Mouse (Mus musculus): ENCODE results near the gene Zmynd10.

Zmynd10 gene

DNA sequence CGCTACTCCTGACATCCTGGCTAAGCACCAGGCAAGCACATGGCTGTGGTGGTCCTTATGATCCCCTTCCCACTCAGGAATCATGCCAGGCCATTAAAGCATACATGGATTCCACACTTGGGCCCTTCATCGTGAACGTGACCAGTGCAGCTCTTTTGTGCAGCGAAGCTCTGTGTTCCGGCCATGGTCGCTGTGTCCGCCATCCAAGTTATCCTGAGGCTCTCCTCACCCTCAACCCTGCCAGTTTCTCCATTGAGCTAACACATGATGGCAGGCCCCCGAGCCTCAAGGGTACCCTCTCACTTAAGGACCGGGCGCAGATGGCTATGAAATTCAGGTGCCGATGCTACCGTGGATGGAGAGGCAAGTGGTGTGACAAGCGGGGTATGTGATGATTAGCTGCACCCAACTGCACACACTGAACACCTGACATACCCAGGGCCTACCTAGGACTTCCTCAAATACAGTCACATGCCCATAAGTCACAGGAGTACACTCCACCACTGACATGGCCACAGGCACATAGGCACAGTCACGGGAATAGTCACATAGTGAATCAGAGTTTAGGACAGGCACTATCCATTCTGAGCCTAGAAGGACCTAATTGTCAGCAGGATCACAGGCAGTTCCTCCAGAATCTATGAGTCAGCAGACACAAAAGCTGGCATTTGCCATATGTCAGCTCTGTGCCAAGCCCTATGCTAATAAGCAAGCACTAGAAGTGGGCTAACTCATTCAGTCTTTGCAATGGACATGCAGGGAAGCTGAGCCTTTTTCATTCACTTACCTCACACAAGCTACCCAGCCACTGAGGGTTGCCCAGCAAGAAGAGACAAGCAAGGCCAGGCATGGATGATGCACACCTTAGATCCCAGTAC is 32.2 kb downstream of the Zmynd10 start:
- DNase-seq (ENCODE audit: low spot score in 2 of 2): no peak

- DNase-seq (ENCODE audit: low spot score in 2 of 2): peak; percentile 81 to 85
These were observed 33.6 kb downstream of the Zmynd10 start, which contains the start of gene Hyal3 for GRCm38 (mm10) chr9:107580501-107581317. Gene Hyal3 (plus strand): TSS chr9:107580818.

- DNase-seq (ENCODE audit: low spot score in 2 of 2): no peak
These were observed 34.5 kb downstream of the Zmynd10 start for GRCm38 (mm10) chr9:107581584-107581983.

- no peak for DNase-seq (ENCODE audit: low spot score in 2 of 2)
These were observed 35.5 kb downstream of the Zmynd10 start for GRCm38 (mm10) chr9:107582509-107583062.

DNA sequence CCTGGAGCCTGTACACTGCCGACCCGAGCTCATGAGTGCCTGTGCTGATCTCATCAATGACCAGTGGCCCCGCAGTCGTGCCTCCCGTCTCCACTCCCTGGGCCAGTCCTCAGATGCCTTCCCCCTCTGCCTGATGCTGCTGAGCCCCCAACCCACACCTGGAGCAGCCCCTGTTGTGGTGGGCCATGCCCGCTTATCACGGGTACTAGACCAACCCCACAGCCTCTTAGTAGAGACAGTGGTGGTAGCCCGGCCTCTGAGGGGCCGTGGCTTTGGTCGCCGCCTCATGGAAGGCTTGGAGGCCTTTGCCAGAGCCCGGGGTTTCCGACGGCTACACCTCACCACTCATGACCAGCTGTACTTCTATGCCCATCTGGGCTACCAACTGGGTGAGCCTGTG is 36.1 kb downstream of the Zmynd10 start:
- no peak for DNase-seq (ENCODE audit: low spot score in 2 of 2)

DNA sequence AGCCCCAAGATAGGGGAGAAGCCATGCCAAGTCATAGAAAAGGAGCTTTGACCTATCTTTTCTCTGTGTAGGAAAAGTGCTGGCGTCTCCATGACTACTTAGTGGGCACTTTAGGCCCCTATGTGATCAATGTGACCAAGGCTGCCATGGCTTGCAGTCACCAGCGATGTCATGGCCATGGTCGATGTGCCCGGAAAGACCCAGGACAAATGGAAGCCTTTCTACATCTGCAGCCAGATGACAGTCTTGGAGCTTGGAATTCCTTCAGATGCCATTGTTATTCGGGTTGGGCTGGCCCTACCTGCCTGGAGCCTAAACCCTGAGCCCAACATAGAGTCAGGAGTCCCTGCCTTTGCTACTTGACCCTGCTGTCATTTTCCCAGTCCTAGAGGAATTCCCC is 39.4 kb downstream of the Zmynd10 start:
- no peak for DNase-seq (ENCODE audit: low spot score in 2 of 2)

DNA sequence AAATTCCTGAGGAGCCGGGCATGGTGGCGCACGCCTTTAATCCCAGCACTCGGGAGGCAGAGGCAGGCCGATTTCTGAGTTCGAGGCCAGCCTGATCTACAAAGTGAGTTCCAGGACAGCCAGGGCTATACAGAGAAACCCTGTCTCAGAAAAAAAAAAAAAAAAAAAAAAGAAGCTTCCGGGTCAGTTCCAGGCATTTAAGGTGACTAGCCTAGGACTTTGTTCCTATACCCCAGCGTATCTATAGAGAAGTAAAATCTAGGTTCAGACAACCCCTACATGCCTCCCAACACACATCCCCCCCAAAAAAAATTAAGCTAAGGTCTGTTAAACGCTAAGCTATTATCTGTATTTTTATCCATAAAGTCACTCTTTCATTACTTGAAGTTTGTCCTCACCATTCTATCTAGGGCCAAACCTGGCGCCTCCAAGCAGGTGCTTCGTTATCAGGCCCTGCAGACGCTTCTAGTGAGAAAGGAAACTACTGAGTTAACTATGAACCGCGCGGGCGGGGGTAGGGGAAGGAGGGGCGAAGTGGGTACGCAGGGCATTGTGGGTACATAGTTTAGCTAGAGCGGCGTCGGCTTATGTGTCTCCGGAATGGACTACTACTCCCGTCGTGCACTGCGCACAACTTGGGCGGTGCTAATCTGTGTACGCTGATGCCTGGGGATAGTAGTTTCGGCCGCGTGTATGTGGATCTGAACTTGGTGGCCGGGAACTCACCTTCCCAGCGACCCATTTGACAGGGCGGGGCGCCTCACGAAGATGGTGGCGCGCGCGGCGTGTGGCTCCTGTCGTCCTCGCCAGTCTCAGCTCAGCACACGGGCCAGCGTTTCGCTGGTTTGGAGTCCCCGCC is 40.1 kb downstream of the Zmynd10 start, which contains the start of gene Ifrd2:
TSS of gene Ifrd2 (plus strand) at position 669 of the 859 bp plus-strand sequence.
- peak; percentile 97 to 98 for DNase-seq (ENCODE audit: low spot score in 2 of 2)

GRCm38 (mm10) chr9:107587833-107588639 is 40.9 kb downstream of the Zmynd10 start:
- peak in 1 of 2 experiments; percentile 48 for DNase-seq (ENCODE audit: low spot score in 2 of 2)

- DNase-seq (ENCODE audit: low spot score in 2 of 2): no peak
These were observed 43.1 kb downstream of the Zmynd10 start for GRCm38 (mm10) chr9:107590058-107590772.

DNA sequence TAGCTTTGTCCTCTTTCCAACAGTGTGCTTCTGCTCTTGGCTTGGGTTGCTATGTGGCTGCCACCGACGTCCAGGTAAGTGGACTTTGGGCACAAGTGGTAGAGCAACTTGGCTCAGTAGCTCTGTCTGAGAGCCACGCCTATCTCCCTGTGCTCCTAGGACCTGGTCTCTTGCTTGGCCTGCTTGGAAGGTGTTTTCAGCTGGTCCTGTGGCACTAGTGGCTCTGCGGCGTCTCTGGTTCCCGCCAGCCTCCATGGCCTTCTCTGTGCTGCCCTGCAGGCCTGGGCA is 43.6 kb downstream of the Zmynd10 start:
- DNase-seq (ENCODE audit: low spot score in 2 of 2): no peak

DNA sequence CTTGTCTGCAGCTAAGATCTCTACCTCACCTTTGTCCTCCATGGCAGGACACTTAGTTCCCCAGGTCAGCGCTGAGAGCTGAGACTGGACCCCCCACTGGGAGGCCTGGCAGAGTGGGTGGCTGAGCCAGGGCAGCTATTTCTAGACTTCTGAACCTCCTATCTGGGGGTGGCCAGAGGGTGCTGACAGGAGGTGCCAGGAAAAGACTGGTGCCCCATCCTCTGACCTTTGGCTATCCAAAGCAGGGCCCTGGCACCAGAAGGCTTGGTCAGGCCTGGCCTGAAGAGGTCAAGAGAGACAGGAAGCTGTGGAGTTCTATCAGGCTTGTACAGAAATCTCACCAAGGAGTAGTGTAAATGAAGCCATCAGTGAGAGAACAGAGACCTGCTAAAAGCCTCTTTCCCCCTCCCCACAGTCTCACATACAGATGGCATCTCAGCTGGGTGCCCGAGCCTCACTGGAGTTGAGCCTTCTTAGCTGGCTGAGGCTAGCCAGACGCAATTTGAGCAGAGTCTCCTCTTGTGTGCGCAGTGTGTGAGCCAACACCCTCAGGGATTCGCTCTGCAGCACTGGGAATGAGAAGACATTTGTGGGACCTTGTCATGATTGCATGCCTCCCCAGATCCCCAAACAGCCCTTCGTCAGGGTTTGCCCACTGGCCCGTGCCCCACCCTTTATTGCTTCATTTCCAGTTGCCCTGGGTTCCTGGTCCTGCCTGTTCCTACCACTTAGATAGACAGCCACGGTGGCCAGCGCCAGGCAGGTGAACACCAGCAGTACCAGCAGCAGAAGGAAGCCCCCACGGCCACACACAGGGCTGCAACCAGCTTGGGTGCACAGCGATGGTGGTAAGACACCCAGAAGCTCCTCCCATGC is 46.2 kb downstream of the Zmynd10 start:
- no peak for DNase-seq (ENCODE audit: low spot score in 2 of 2)

- no peak for DNase-seq (ENCODE audit: low spot score in 2 of 2)
These were observed 47.4 kb downstream of the Zmynd10 start for GRCm38 (mm10) chr9:107594281-107595062.

DNA sequence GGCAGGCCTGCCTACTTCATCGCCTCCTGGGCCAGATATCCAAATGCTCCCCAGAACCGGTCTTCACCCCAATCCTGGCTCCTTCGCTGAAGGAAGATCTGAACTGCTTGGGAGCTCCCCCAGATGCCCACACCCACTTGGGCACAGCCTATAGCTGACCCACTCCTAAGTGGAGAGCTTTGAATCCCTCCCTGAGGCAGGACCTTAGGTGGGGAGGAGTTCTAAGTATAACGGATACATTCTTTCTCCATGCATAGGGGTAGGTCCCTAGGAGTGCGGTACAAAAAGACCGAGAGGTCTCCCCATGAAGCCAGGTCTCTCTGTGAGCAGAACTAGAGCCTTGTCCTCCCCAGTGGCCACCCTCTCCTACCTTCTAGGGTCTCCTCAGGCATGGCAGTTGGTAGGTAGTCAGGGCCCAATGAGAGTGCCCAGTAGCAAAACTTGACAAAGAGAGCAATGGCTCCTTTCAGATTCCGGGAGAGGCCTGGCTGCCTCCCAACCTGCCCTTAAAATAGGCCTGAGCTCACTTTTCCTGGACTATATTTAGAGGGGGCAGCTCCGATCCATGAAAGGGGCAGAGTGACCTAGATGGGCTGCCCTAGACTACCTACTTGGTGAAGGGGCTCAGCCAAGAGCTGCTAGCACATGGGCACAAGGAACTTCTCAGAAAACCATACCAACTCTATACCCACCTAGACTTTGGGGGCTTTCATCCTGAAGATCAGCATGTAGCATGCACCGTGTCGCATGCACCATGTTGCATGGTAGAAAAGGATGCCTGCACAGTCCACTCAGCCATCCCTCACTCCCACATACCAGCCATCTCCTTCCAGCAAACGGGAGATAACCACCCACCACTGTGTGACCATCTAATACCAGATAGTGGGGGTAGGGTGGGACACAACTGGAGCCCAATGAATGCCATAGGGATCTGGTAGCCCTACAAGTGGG is 49.8 kb downstream of the Zmynd10 start:
- DNase-seq (ENCODE audit: low spot score in 2 of 2): no peak

GRCm38 (mm10) chr9:107598385-107598784 is 51.3 kb downstream of the Zmynd10 start:
- no peak for DNase-seq (ENCODE audit: low spot score in 2 of 2)

GRCm38 (mm10) chr9:107599433-107599832 is 52.3 kb downstream of the Zmynd10 start:
- no peak for DNase-seq (ENCODE audit: low spot score in 2 of 2)

GRCm38 (mm10) chr9:107599842-107600241 is 52.7 kb downstream of the Zmynd10 start:
- DNase-seq (ENCODE audit: low spot score in 2 of 2): no peak

DNA sequence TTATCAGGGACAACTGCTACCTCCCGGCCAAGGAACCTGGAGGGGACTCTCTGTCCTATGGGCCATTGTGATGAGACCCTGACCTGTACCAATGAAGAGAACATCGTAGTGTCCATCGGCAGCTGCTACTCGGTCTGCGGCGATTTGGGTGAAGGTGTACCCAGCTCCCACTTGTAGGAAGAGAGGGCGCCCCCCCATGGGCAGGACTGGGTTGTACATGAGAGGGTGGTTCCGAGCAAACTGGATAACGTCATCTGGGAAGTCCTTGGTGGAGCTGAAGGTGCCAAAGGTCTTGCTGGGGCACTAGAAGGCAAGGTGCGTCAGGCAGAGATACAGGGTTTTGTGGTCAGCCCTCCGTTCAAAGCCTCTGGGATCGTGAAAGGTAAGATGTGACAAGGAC is 53.6 kb downstream of the Zmynd10 start:
- no peak for DNase-seq (ENCODE audit: low spot score in 2 of 2)

All from frontal cortex, postnatal 10 days (tissue).